Mouse (Mus musculus) hindbrain, embryonic 10.5 days (tissue): ENCODE data around the gene Zfp53. TPM values are rescaled to one million over a fixed set of nuclear protein-coding genes. Genes with fewer than 3 reads are reported as not detected.
A peak's percentile ranks its signal among the peaks of the same experiment; 100 is the strongest.

Experiments
- DNase-seq: peaks from one replicate; pipeline ENCODE4 v3.0.0-alpha.2; 2017; ENCODE audit warnings: low spot score
- H3K27ac ChIP-seq: fragments of 300-500 bp; sonication (generic); 2 replicates; pipeline ENCODE4 v1.5.1; 2016; ENCODE audit warnings: mild to moderate bottlenecking, moderate library complexity
- H3K27me3 ChIP-seq: fragments of 300-500 bp; sonication (generic); 2 replicates; pipeline ENCODE4 v1.6.1; 2016; ENCODE audit warnings: mild to moderate bottlenecking; ENCODE audit not compliant: poor library complexity, insufficient read depth, severe bottlenecking
- H3K36me3 ChIP-seq: fragments of 300-500 bp; sonication (generic); 2 replicates; pipeline ENCODE4 v1.6.1; 2016; ENCODE audit warnings: mild to moderate bottlenecking, moderate library complexity
- H3K4me1 ChIP-seq: fragments of 300-500 bp; sonication (generic); replicated peaks from 2 replicates; pipeline ENCODE4 v1.6.1; 2016; ENCODE audit warnings: mild to moderate bottlenecking
- H3K4me3 ChIP-seq: fragments of 300-500 bp; sonication (generic); 2 replicates; pipeline ENCODE4 v1.5.1; 2016; ENCODE audit warnings: mild to moderate bottlenecking, moderate library complexity
- H3K9me3 ChIP-seq: fragments of 300-500 bp; sonication (generic); 2 replicates; pipeline ENCODE4 v1.6.1; 2016; ENCODE audit warnings: mild to moderate bottlenecking, moderate library complexity
- WGBS: fragments of 180-500 bp; shearing (Covaris S2); methylation state at CpG from one replicate; pipeline ENCODE4 v1.1.7; 2016; 5-methylcytosine and 5-hydroxymethylcytosine counted together
- polyA plus RNA-seq: library from polyadenylated mRNA; unstranded; fragments of >200 nt; fragmentation: Nextera tagmentation; extraction: Ambion mirVana; gene quantifications from 2 replicates; pipeline ENCODE4 v1.2.1, GENCODE M21; 2016

The Zfp53 gene
- polyA plus RNA-seq, 1 experiment from 2014 or later: 6.3 TPM

- Histone ChIP-seq H3K9me3 (no peaks in the 10 kb centered on the region), H3K36me3 (no peaks in the 10 kb centered on the region), H3K4me3 (peak overlapping the region; percentile 82), H3K27ac (peak overlapping the region; percentile 98), H3K4me1 (peaks cover 24% of the 10 kb centered on the region), H3K27me3 (no peaks in the 10 kb centered on the region)
- DNase-seq: peak; percentile 77
- under 1% methylated on average over 54 of the region's 54 CpGs for WGBS
Observed at GRCm38 (mm10) chr17:21532101-21532951, 43.5 kb downstream of the Zfp53 start.

DNA sequence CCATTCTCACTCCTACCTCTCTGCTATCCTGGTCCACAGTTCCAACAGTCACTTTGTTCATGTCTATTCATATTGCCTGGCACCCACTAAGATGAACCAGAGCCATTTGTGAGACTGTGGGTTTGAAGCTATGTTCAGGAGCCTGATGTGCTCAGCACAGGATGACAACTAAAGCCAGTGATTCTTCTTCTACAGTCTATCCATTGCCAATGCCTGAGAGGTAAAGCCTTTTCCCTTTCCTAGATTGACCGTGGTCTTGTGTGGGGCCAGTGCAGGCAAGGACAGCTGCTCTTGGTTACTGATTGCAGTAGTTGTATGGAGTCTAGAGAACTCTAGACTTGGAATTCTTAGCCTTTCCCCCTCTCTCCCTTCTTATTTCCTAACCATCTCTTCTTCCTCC is 45.2 kb downstream of the Zfp53 start:
- DNase-seq: no peak
- Histone ChIP-seq H3K27ac (no peak overlapping the region), H3K36me3 (no peaks in the 10 kb centered on the region), H3K4me3 (no peak overlapping the region), H3K4me1 (peaks cover 24% of the 10 kb centered on the region), H3K9me3 (no peaks in the 10 kb centered on the region), H3K27me3 (no peaks in the 10 kb centered on the region)
- 96% methylated on average over 1 of the region's 1 CpGs for WGBS

GRCm38 (mm10) chr17:21534460-21535095 is 45.8 kb downstream of the Zfp53 start:
- 22% methylated on average over 4 of the region's 4 CpGs for WGBS
- Histone ChIP-seq H3K4me1 (peaks cover 24% of the 10 kb centered on the region), H3K9me3 (no peaks in the 10 kb centered on the region), H3K36me3 (no peaks in the 10 kb centered on the region), H3K27me3 (no peaks in the 10 kb centered on the region), H3K27ac (no peak overlapping the region), H3K4me3 (no peak overlapping the region)
- peak; percentile 3 for DNase-seq

DNA sequence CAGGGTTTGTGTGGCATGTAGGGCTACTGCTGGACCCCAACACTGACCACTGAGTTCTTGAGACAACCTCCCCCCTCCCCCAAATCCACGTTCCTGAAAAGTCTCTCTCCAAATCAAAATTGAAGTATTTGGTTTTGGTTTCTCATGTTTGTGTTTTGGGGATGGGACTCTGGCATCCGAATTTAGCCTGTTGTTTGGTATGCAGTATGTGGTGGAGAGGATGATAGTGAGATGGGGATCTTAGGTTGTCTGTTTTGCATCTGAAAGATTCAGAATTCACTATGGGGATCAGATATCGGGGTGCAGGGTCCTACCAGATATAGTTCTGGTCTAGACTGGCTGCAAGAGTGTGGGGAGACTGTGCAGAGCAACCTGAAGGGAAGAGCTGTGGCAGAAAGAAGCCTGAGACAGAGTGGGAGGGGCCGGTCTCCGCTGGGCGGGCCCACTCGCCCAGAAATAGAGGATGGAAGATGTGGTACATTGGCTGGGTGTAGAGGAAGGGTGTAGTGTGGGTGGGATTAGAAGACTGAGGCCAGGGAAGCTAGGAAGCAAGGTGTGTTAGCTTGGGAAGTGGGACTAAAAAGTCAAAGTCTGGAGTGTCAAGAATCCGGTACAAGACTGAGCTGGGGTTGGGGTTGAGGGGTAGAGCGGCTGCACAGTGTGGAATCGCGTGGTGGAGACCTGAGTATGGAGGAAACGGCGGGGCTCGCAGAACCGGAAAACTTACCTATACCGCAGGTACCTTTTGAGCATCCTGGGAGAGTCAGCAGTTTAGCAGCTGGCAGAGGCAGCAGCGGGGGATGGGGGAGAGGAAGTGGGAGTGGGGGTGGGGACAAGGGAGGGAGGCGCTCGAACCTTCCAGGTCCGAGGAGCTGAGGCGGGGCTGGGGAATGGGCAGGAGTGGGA is 46.6 kb downstream of the Zfp53 start, which contains the start of gene Zfp52:
Gene Zfp52 (plus strand): TSS at position 444 of the 906 bp plus-strand sequence.
- WGBS: 4% methylated on average over 21 of the region's 21 CpGs
- Histone ChIP-seq H3K27ac (peak within 1 kb of the TSS; percentile 77), H3K27me3 (no peaks in the 10 kb centered on the region), H3K4me1 (peaks cover 24% of the 10 kb centered on the region), H3K4me3 (peak within 1 kb of the TSS; percentile 58), H3K9me3 (no peaks in the 10 kb centered on the region), H3K36me3 (no peaks in the 10 kb centered on the region)
- DNase-seq: peak; percentile 49

- H3K27ac ChIP-seq: no peak overlapping the region
- no peaks in the 10 kb centered on the region for H3K36me3 ChIP-seq
- H3K4me1 ChIP-seq: peaks cover 24% of the 10 kb centered on the region
- no peak for DNase-seq
- H3K9me3 ChIP-seq: no peaks in the 10 kb centered on the region
- 44% methylated on average over 7 of the region's 7 CpGs for WGBS
- H3K4me3 ChIP-seq: peak overlapping the region; percentile 58
- H3K27me3 ChIP-seq: no peaks in the 10 kb centered on the region
Observed at GRCm38 (mm10) chr17:21536096-21536495, 47.3 kb downstream of the Zfp53 start.

DNA sequence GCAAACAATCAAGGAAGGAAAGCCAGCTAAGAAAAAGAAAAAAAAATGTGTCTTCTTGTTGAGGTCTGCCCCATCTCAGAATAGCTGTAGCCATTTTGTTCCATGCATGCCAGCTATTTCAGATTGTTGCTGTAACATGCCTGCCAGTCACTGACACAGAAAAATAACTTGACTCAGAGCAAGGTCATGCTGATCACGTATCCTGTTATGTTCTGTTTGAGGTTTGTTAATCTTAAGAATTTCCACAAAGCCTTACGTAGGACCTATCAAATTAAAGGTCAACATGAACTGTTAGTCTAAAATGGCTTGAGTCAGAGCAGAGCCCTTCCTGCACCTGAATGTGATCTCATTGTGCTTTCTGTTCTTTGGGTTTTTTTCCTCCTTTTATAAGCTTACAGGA is 47.9 kb downstream of the Zfp53 start:
- WGBS: 71% methylated on average over 2 of the region's 2 CpGs
- H3K27ac ChIP-seq: no peak overlapping the region
- H3K9me3 ChIP-seq: no peaks in the 10 kb centered on the region
- no peaks in the 10 kb centered on the region for H3K36me3 ChIP-seq
- peaks cover 21% of the 10 kb centered on the region for H3K4me1 ChIP-seq
- H3K27me3 ChIP-seq: no peaks in the 10 kb centered on the region
- DNase-seq: no peak
- no peak overlapping the region for H3K4me3 ChIP-seq

DNA sequence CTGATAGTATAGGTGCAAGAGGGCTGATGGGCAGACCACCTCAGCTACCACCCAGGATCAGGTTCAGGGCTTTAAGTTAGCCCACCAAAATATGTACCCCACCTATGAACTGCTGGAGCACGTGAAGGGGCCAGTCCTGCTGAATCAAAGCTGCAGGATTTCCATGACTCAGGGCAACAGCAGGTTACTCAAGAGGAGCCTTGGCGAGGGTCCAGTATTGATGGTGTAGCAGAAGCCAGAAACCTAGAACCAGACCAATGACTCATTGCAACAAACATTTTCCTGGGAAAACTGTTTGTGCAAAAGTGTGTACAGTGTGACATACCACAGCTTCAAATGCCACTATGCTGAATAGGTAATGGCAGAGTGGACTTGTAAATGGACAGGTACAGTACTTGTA is 69.0 kb downstream of the Zfp53 start:
- Histone ChIP-seq H3K27me3 (no peaks in the 10 kb centered on the region), H3K36me3 (peaks cover 6% of the 10 kb centered on the region; the same call in 1 of the 2 replicates), H3K9me3 (no peaks in the 10 kb centered on the region), H3K27ac (no peak overlapping the region), H3K4me1 (no peaks in the 10 kb centered on the region), H3K4me3 (no peak overlapping the region)
- 86% methylated on average over 2 of the region's 2 CpGs for WGBS
- DNase-seq: no peak

Other genes with a start within 250 kb of the Zfp53 start
- gene Vmn1r235, start 232.6 kb upstream of the Zfp53 start, polyA plus RNA-seq: not detected in 2 replicates
- not detected in 2 replicates for gene Vmn1r236, start 206.1 kb upstream of the Zfp53 start, polyA plus RNA-seq
- not detected in 2 replicates for gene Vmn1r237, start 177.1 kb upstream of the Zfp53 start, polyA plus RNA-seq
- gene Zfp677, start 105.2 kb upstream of the Zfp53 start, polyA plus RNA-seq: 2.6 TPM in 2 replicates
- gene Zfp54, start 65.8 kb upstream of the Zfp53 start, polyA plus RNA-seq: 2.3 and 3.8 TPM in 2 replicates
- 11.6 and 14.9 TPM in 2 replicates for gene Zfp51, start 38.6 kb upstream of the Zfp53 start, polyA plus RNA-seq
- 1.5 and 2.0 TPM in 2 replicates for gene Zfp52, start 46.5 kb downstream of the Zfp53 start, polyA plus RNA-seq
- gene Zfp948, start 78.0 kb downstream of the Zfp53 start, polyA plus RNA-seq: 12.1 and 13.9 TPM in 2 replicates
- 5.4 and 5.7 TPM in 2 replicates for gene Zfp983, start 161.6 kb downstream of the Zfp53 start, polyA plus RNA-seq
- gene Gm10226, start 202.9 kb downstream of the Zfp53 start, polyA plus RNA-seq: 10.5 and 11.6 TPM in 2 replicates
- 13.5 and 18.9 TPM in 2 replicates for gene Zfp760, start 218.7 kb downstream of the Zfp53 start, polyA plus RNA-seq
- 6.8 and 7.9 TPM in 2 replicates for gene Zfp229, start 241.8 kb downstream of the Zfp53 start, polyA plus RNA-seq